Mouse (Mus musculus): ENCODE results near the gene Clpb. TPM values are rescaled to one million over a fixed set of nuclear protein-coding genes. Genes with fewer than 3 reads are reported as not detected.

Gene Clpb
- polyA plus RNA-seq, 1 experiment, result 45.7 TPM

DNA sequence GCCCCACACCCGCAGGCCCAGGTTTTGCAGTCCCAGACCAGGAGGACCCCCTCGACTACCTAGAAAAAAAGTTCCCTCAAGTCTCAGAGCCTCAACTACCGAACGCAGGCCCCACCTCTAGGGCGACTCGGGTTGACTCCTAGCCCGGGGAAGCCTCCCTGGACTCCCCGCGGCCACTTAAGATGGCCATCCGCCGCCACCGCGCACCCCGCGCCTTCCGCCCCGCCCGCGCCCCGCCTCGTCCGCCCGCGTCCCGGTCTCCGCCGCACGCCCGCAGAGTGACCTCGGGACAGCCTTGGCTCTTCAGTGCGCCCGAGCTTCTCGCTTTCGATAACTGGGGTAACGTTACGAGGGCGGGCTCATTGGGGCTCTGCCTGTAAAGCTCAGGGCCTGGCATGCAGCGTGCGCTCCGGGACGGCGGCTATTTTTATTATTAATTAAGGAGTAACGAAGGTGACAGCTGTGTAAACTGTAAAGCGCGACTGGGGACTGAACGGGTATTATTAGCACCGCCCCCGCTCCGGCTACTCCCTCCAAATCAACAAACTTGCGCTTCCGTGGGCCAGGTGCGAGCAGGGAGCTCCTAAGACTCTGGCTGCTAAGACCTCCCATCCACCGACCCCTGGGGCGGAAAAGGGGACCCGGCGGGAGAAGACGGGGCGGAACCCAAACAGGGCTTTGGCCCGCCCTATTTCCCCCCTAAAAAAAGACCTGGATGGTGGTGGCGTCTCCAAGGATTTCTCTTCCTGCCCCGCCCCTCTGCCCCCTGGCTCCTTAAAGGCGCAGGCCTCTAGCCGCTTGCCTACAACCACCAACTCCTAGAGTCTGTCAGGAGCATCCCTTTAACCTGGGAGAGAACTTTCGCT lies 174.4 kb downstream of the Clpb start, which contains the start of gene Inppl1:
Gene Inppl1, minus strand, starts transcription at position 624 of the 866 bp plus-strand sequence.
- DNase-seq (ENCODE audit: extremely low spot score in 1 of 2, low spot score in 1 of 2), result peak; percentile 81 to 88

DNA sequence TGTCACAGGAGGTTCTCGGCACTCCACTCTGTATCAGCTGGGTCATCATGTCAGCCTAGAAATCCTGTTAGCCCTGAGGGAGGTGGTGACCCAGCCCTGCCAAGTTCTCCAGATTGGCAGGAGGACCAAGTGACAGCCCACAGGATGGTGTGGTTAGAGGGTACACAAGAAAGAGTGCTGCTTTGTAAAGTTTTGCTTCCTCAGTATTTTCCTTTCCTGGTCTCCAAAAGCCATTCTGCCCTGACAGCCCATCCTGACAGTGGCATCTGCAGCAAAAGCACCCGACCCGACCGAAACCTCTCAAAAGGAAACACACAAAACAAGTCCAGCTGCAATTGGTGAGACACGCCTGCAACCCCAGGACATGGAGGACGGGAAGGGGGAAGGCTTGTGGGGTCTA lies 180.8 kb downstream of the Clpb start:
- no peak for DNase-seq (ENCODE audit: extremely low spot score in 1 of 2, low spot score in 1 of 2)

Other genes starting within 250 kb of the Clpb start
- 186 and 189 TPM in 2 replicates for gene Pde2a, start 241.9 kb upstream of the Clpb start, polyA plus RNA-seq (2012; rRNA removed)
- gene Art2b, start 78.0 kb upstream of the Clpb start, polyA plus RNA-seq (2012; rRNA removed), result not detected in 2 replicates
- gene Phox2a, start 154.7 kb downstream of the Clpb start, polyA plus RNA-seq (2012; rRNA removed), result not detected in 2 replicates
- 34.3 and 38.8 TPM in 2 replicates for gene Inppl1, start 174.6 kb downstream of the Clpb start, polyA plus RNA-seq (2012; rRNA removed)
- gene Folr2, start 193.6 kb downstream of the Clpb start, polyA plus RNA-seq (2012; rRNA removed), result 1.2 and 2.3 TPM in 2 replicates
- gene Anapc15, start 200.1 kb downstream of the Clpb start, polyA plus RNA-seq (2012; rRNA removed), result 60.4 and 69.4 TPM in 2 replicates
- gene Folr1, start 207.2 kb downstream of the Clpb start, polyA plus RNA-seq (2012; rRNA removed), result 1.1 and 2.1 TPM in 2 replicates
- 186 and 205 TPM in 2 replicates for gene Lamtor1, start 242.3 kb downstream of the Clpb start, polyA plus RNA-seq (2012; rRNA removed)
- 0.27 and 0.28 TPM in 2 replicates for gene Tomt, start 242.7 kb downstream of the Clpb start, polyA plus RNA-seq (2012; rRNA removed)